Comparison of ENCODE assay signal across 8 mouse cellular contexts in the genomic region with DNA sequence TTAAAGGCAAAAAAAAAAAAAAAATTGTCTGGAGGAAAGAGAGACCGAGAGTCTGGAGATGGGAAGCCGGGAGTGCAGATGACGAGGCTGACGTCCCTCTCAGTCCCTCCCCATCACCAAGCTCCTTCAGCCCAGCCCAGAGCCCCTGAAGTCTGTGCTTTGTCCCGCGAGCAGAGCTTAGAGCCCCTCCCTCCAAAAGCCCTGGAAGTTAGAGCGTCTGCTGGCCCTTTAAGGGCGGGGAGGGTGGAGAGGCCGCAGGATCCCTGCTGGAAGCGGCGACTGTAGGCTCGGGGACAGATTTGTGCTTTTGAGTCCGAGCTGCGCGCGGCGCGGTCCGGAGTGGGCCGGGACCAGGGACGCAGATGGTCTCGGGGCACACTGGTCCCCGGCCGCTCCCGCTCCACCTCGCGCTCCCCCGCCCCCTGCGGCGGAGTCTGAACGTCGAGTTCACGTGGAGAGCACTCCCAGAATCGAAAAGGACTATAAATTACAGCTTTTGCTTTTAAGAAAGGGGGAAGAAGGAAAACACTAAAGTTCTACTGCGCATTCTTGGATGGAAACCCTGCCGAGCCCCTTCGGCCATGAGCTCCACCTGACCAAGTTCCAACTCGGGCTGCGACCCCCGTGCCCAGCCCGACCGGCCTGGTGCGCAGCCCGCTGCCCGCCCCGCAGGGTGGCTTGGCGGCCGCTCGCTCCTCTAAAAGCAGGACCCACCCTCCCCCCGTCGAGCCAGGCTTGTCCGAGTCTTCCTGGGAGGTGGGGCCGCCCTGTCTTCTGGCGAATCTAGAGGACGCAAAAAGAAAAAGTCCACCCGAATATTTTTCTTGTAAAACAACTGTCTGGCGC. TPM values are rescaled to one million over a fixed set of nuclear protein-coding genes. Genes with fewer than 3 reads are reported as not detected.
DNase-seq lines count a peak whose midpoint lies in the region; ATAC-seq and TF ChIP-seq lines count a peak whose summit lies in the region.

No protein-coding gene starts in this region.

- no peak for ATAC-seq in liver, embryonic 16.5 days (ENCODE audit: low read depth)
- no peak for ATAC-seq in stomach, postnatal 0 days (ENCODE audit: low FRiP score, low TSS enrichment)

- H3K4me2 ChIP-seq in liver, embryonic 16.5 days (ENCODE audit: low read depth, low read length), result peak overlapping the region; percentile 60
- peak overlapping the region; percentile 77 for H3K4me2 ChIP-seq in stomach, postnatal 0 days (replicated peaks; ENCODE audit: low read depth)

- no peak for TF ChIP-seq CTCF in layer of hippocampus, adult 2 months (conservative IDR thresholded peaks at IDR 0.05)
- TF ChIP-seq CTCF in stomach, postnatal 0 days (IDR thresholded peaks at IDR 0.05; ENCODE audit: low read depth), result no peak

- H3K36me3 ChIP-seq in liver, embryonic 16.5 days (ENCODE audit: control insufficient read depth, insufficient read depth), result no peaks in the 10 kb centered on the region
- 0 out of 2 replicates have a peak, but pooled peaks cover 2% of the 10 kb centered on the region for H3K36me3 ChIP-seq in stomach, postnatal 0 days (ENCODE audit: control insufficient read depth, insufficient read depth, low read length)

- DNase-seq in layer of hippocampus, adult 2 months (ENCODE audit: low spot score in 2 of 2), result no peak
- no peak for DNase-seq in layer of hippocampus, adult 9-11 months
- DNase-seq in embryo, embryonic 11 days, result peak; percentile 74
- DNase-seq in heart, postnatal 4 days, result peak; percentile 45
- peak; percentile 41 for DNase-seq in stomach, postnatal 0 days (ENCODE audit: low spot score)
- DNase-seq in urinary bladder, postnatal 4 days (ENCODE audit: low spot score in 2 of 2), result no peak
- no peak for DNase-seq in thymus, adult 18-20 months

- peak overlapping the region; percentile 42; the same call in 1 of the 2 replicates for H3K9ac ChIP-seq in liver, embryonic 16.5 days (ENCODE audit: low read depth, low read length)
- peak overlapping the region; percentile 51 for H3K9ac ChIP-seq in stomach, postnatal 0 days (ENCODE audit: low read length)

- 3% methylated on average over 56 of the region's 57 CpGs for WGBS in liver, embryonic 16.5 days (ENCODE audit: insufficient replicate concordance)
- 11% methylated on average over 57 of the region's 57 CpGs for WGBS in stomach, postnatal 0 days

- peaks cover 19% of the 10 kb centered on the region for H3K4me1 ChIP-seq in liver, embryonic 16.5 days (ENCODE audit: control insufficient read depth, low read depth, low read length)
- H3K4me1 ChIP-seq in stomach, postnatal 0 days (replicated peaks; ENCODE audit: control insufficient read depth, insufficient read depth), result peaks cover 3% of the 10 kb centered on the region

- no peak overlapping the region for H3K27ac ChIP-seq in layer of hippocampus, adult 2 months
- H3K27ac ChIP-seq in liver, embryonic 16.5 days (ENCODE audit: low read length), result no peak overlapping the region
- H3K27ac ChIP-seq in stomach, postnatal 0 days (replicated peaks), result no peak overlapping the region

- H3K4me3 ChIP-seq in layer of hippocampus, adult 2 months, result peak overlapping the region; percentile 56
- peak overlapping the region; percentile 48 for H3K4me3 ChIP-seq in liver, embryonic 16.5 days (ENCODE audit: low read depth, low read length)
- H3K4me3 ChIP-seq in stomach, postnatal 0 days (ENCODE audit: low read depth, low read length), result peak overlapping the region; percentile 46

- no peaks in the 10 kb centered on the region for H3K9me3 ChIP-seq in liver, embryonic 16.5 days (replicated peaks; ENCODE audit: control insufficient read depth, low read length)
- H3K9me3 ChIP-seq in stomach, postnatal 0 days (ENCODE audit: control insufficient read depth, low read length), result no peaks in the 10 kb centered on the region

- H3K27me3 ChIP-seq in liver, embryonic 16.5 days (ENCODE audit: control insufficient read depth, insufficient read depth, low read depth, low read length), result peaks cover 87% of the 10 kb centered on the region
- peaks cover 8% of the 10 kb centered on the region; the same call in 1 of the 2 replicates for H3K27me3 ChIP-seq in stomach, postnatal 0 days (ENCODE audit: control insufficient read depth, insufficient read depth, low read length)

- no peak for TF ChIP-seq EP300 in stomach, postnatal 0 days (optimal IDR thresholded peaks at IDR 0.05)

RNA-seq across cellular contexts. Expression of a gene that starts 3.6 kb away (rescaled TPM):
- 10 to 100 TPM; 10.2 to 11.3 TPM for total RNA-seq in layer of hippocampus, adult 2 months (2021)
- total RNA-seq in heart, postnatal 4 days (2021), result 1 to 10 TPM; 5.6 to 5.7 TPM
- 3.0 and 3.1 TPM in 2 replicates for polyA plus RNA-seq in liver, embryonic 16.5 days (2015; fragmentation: Nextera tagmentation; extraction: Ambion mirVana)
- polyA plus RNA-seq in stomach, postnatal 0 days (2015; fragmentation: Nextera tagmentation; extraction: Ambion mirVana), result 4.6 and 5.1 TPM in 2 replicates

RNA-seq across cellular contexts. Expression of a gene that starts 14.4 kb away (rescaled TPM):
- 1 to 10 TPM; 2.9 to 3.1 TPM for total RNA-seq in layer of hippocampus, adult 2 months (2021)
- 1 to 10 TPM; 7.6 to 7.8 TPM for total RNA-seq in heart, postnatal 4 days (2021)
- 2.6 and 3.3 TPM in 2 replicates for polyA plus RNA-seq in liver, embryonic 16.5 days (2015; fragmentation: Nextera tagmentation; extraction: Ambion mirVana)
- polyA plus RNA-seq in stomach, postnatal 0 days (2015; fragmentation: Nextera tagmentation; extraction: Ambion mirVana), result 5.1 and 5.3 TPM in 2 replicates

RNA-seq across cellular contexts. Expression of a gene that starts 48.9 kb away (rescaled TPM):
- 10 to 100 TPM; 53.7 to 60.4 TPM for total RNA-seq in layer of hippocampus, adult 2 months (2021)
- 10 to 100 TPM; 30.5 to 34.9 TPM for total RNA-seq in heart, postnatal 4 days (2021)
- polyA plus RNA-seq in liver, embryonic 16.5 days (2015; fragmentation: Nextera tagmentation; extraction: Ambion mirVana), result 2.5 and 2.9 TPM in 2 replicates
- polyA plus RNA-seq in stomach, postnatal 0 days (2015; fragmentation: Nextera tagmentation; extraction: Ambion mirVana), result 9.6 and 11.2 TPM in 2 replicates

RNA-seq across cellular contexts. Expression of a gene that starts 49.2 kb away (rescaled TPM):
- not detected for total RNA-seq in layer of hippocampus, adult 2 months (2021)
- not detected for total RNA-seq in heart, postnatal 4 days (2021)
- polyA plus RNA-seq in liver, embryonic 16.5 days (2015; fragmentation: Nextera tagmentation; extraction: Ambion mirVana), result not detected in 2 replicates
- not detected in 2 replicates for polyA plus RNA-seq in stomach, postnatal 0 days (2015; fragmentation: Nextera tagmentation; extraction: Ambion mirVana)

Comparison
In these comparisons a context has a peak if more than half of its experiments do, and no peak if none do; other contexts are left out.
1. DNase-seq: peak in embryo, embryonic 11 days (single experiment), heart, postnatal 4 days (single experiment) and stomach, postnatal 0 days (single experiment); none in layer of hippocampus, adult 2 months (0 of 2), layer of hippocampus, adult 9-11 months (single experiment), urinary bladder, postnatal 4 days (0 of 2) and thymus, adult 18-20 months (0 of 2).
2. Peak in every context shown above with its lines, with median percentiles within 50 percentile points of each other: H3K4me3 ChIP-seq.